Comparison of ENCODE assay signal across 26 mouse cellular contexts in genomic region chr2:29261126-29261525, GRCm38 (mm10). TPM values are rescaled to one million over a fixed set of nuclear protein-coding genes. Genes with fewer than 3 reads are reported as not detected.
DNase-seq lines count a peak whose midpoint lies in the region; ATAC-seq and TF ChIP-seq lines count a peak whose summit lies in the region.
"Had no signal": no experiment of that assay in that cellular context is flagged by ENCODE, and none has a peak within 500 bp of the region (broad histone marks: within the 10 kb centered on the region; RNA-seq: fewer than 3 reads in every experiment).

No protein-coding gene starts in this region.

- TF ChIP-seq POLR2A in limb, embryonic 14.5 days (IDR thresholded peaks at IDR 0.05; ENCODE audit: borderline replicate concordance, extremely low read depth, insufficient read depth, insufficient read length), result no peak
- TF ChIP-seq POLR2A in myocyte (IDR thresholded peaks at IDR 0.05; ENCODE audit: insufficient read length, low read depth), result no peak

- ATAC-seq in limb, embryonic 14.5 days (ENCODE audit: low FRiP score, low read depth), result peak; percentile 44; the same call in 1 of the 2 replicates
- no peak for ATAC-seq in megakaryocyte, adult 5-6 weeks (ENCODE audit: poor library complexity, severe bottlenecking)
- ATAC-seq: forebrain, postnatal 0 days; intestine, postnatal 0 days; liver, embryonic 12.5 days; liver, postnatal 0 days; lung, postnatal 0 days; midbrain, embryonic 13.5 days had no signal

- 63% methylated on average over 6 of the region's 6 CpGs for WGBS in limb, embryonic 14.5 days
- WGBS in limb, embryonic 10.5 days, result 77% methylated on average over 6 of the region's 6 CpGs

- no peaks in the 10 kb centered on the region for H3K4me1 ChIP-seq in limb, embryonic 14.5 days (ENCODE audit: control insufficient read depth, insufficient read depth, low read length)
- H3K4me1 ChIP-seq in limb, embryonic 10.5 days, result peaks cover under 1% of the 10 kb centered on the region; the same call in 1 of the 2 replicates
- H3K4me1 ChIP-seq: embryonic facial prominence, embryonic 12.5 days; limb, embryonic 12.5 days; liver, embryonic 12.5 days; midbrain, embryonic 13.5 days; stomach, embryonic 15.5 days had no signal

- 0 out of 2 replicates have a peak, but pooled peaks cover 4% of the 10 kb centered on the region for H3K27me3 ChIP-seq in limb, embryonic 14.5 days (ENCODE audit: control insufficient read depth, insufficient read depth, low read length)
- peaks cover 48% of the 10 kb centered on the region for H3K27me3 ChIP-seq in limb, embryonic 10.5 days (ENCODE audit: low read depth, poor library complexity, severe bottlenecking)
- peaks cover 58% of the 10 kb centered on the region for H3K27me3 ChIP-seq in myocyte (ENCODE audit: control insufficient read depth, insufficient read depth, insufficient read length)

- no peak overlapping the region for H3K4me3 ChIP-seq in limb, embryonic 14.5 days (replicated peaks; ENCODE audit: low read length)
- H3K4me3 ChIP-seq in limb, embryonic 10.5 days, result no peak overlapping the region
- no peak overlapping the region for H3K4me3 ChIP-seq in myocyte
- H3K4me3 ChIP-seq: embryonic facial prominence, embryonic 12.5 days; erythroblast, embryonic 14.5 days; forebrain, embryonic 12.5 days; heart, embryonic 12.5 days; limb, embryonic 12.5 days; liver, embryonic 12.5 days; midbrain, embryonic 13.5 days; stomach, embryonic 15.5 days had no signal

- no peaks in the 10 kb centered on the region for H3K36me3 ChIP-seq in limb, embryonic 14.5 days (ENCODE audit: control insufficient read depth, insufficient read depth, low read length)
- no peaks in the 10 kb centered on the region for H3K36me3 ChIP-seq in limb, embryonic 10.5 days
- no peaks in the 10 kb centered on the region for H3K36me3 ChIP-seq in myocyte (ENCODE audit: control insufficient read depth, insufficient read depth)
- H3K36me3 ChIP-seq: embryonic facial prominence, embryonic 12.5 days; forebrain, embryonic 12.5 days; G1E; heart, embryonic 12.5 days; limb, embryonic 12.5 days; liver, embryonic 12.5 days; midbrain, embryonic 13.5 days; stomach, embryonic 15.5 days had no signal

- no peaks in the 10 kb centered on the region for H3K9me3 ChIP-seq in limb, embryonic 14.5 days (ENCODE audit: control insufficient read depth, low read length)
- H3K9me3 ChIP-seq in limb, embryonic 10.5 days (replicated peaks), result no peaks in the 10 kb centered on the region
- H3K9me3 ChIP-seq: embryonic facial prominence, embryonic 12.5 days; forebrain, embryonic 12.5 days; G1E; heart, embryonic 12.5 days; limb, embryonic 12.5 days; liver, embryonic 12.5 days; midbrain, embryonic 13.5 days; stomach, embryonic 15.5 days had no signal

- H3K9ac ChIP-seq in limb, embryonic 14.5 days (ENCODE audit: low read depth, low read length, severe bottlenecking), result no peak overlapping the region
- H3K9ac ChIP-seq: embryonic facial prominence, embryonic 12.5 days; forebrain, embryonic 12.5 days; forebrain, postnatal 0 days; heart, embryonic 12.5 days; hindbrain, embryonic 14.5 days; limb, embryonic 12.5 days; liver, embryonic 12.5 days; liver, postnatal 0 days; midbrain, embryonic 13.5 days; stomach, embryonic 15.5 days had no signal

- no peaks in the 10 kb centered on the region for H3K79me2 ChIP-seq in myocyte (ENCODE audit: control insufficient read depth, insufficient read depth)

- H3K4me2 ChIP-seq in limb, embryonic 14.5 days (replicated peaks; ENCODE audit: low read depth, low read length, severe bottlenecking), result no peak overlapping the region
- no peak overlapping the region for H3K4me2 ChIP-seq in myocyte (ENCODE audit: low read depth)
- H3K4me2 ChIP-seq: embryonic facial prominence, embryonic 12.5 days; forebrain, embryonic 12.5 days; heart, embryonic 12.5 days; hindbrain, embryonic 14.5 days; limb, embryonic 12.5 days; liver, embryonic 12.5 days; midbrain, embryonic 13.5 days; stomach, embryonic 15.5 days had no signal

- no peak overlapping the region for H3K27ac ChIP-seq in limb, embryonic 14.5 days (replicated peaks; ENCODE audit: low read depth, low read length)
- no peak overlapping the region for H3K27ac ChIP-seq in limb, embryonic 10.5 days
- H3K27ac ChIP-seq: embryonic facial prominence, embryonic 12.5 days; hindbrain, embryonic 14.5 days; limb, embryonic 12.5 days; liver, embryonic 12.5 days; midbrain, embryonic 13.5 days; stomach, embryonic 15.5 days had no signal

- peak; percentile 33 for DNase-seq in heart, adult 8-10 months (ENCODE audit: low spot score)
- DNase-seq in heart, adult 9 months (ENCODE audit: low spot score in 2 of 2), result no peak
- DNase-seq in limb, embryonic 14.5 days (ENCODE audit: low spot score), result no peak
- no peak for DNase-seq in limb, embryonic 10.5 days (ENCODE audit: low spot score)
- DNase-seq: adrenal gland, postnatal 10 days; cerebellum, adult 8-10 months; cerebellum, postnatal 25 days; forebrain, postnatal 0 days; kidney, postnatal 14 days; layer of hippocampus, adult 9-11 months; liver, postnatal 0 days; lung, postnatal 4 days had no signal

- H3ac ChIP-seq in myocyte (ENCODE audit: control insufficient read depth, insufficient read length), result no peak overlapping the region

TF ChIP-seq in myocyte, 11 proteins besides CTCF, POLR2A, EP300 and RAD21:
- TF ChIP-seq TCF12 (IDR thresholded peaks at IDR 0.05; ENCODE audit: insufficient read depth, poor library complexity, severe bottlenecking) (no peak), SRF (IDR thresholded peaks at IDR 0.05; ENCODE audit: control insufficient read depth, insufficient read length, low read depth) (no peak), MYOD1 (IDR thresholded peaks at IDR 0.05; ENCODE audit: control insufficient read depth in 1 of 3, insufficient read length in 2 of 3, low read depth in 2 of 3) (peak in 2 of 3 experiments; percentile 38 to 84)
TF ChIP-seq in myocyte: peak in this region for 1.

RNA-seq across cellular contexts. Expression of gene Ntng2, which starts 8.3 kb away (rescaled TPM):
- 10 to 100 TPM in 3 of 4 experiments, 1 to 10 TPM in 1; 8.3 to 16.7 (median 13.7) TPM for total RNA-seq in heart, adult 8-10 months (2022)
- polyA plus RNA-seq in limb, embryonic 14.5 days (2012; rRNA removed), result 3.3 and 3.8 TPM in 2 replicates
- polyA plus RNA-seq in limb, embryonic 14.5 days (2014; fragmentation: Nextera tagmentation; extraction: Ambion mirVana), result 0.26 and 1.00 TPM in 2 replicates
- polyA plus RNA-seq in limb, embryonic 10.5 days (2016; fragmentation: Nextera tagmentation; extraction: Ambion mirVana), result 0.16 and 0.50 TPM in 2 replicates
- 1.5 TPM for polyA plus RNA-seq in myocyte (2012; fragmentation: generic; extraction: Trizol)
- total RNA-seq in megakaryocyte, adult 5-6 weeks (2015), result 22.2 and 24.6 TPM in 2 replicates
- total RNA-seq in megakaryocyte, adult 5-6 weeks (2017), result 8.4 and 22.8 TPM in 2 replicates
- polyA plus RNA-seq: erythroblast, embryonic 14.5 days; G1E; liver, embryonic 12.5 days had no signal
